Mouse (Mus musculus) hindbrain, embryonic 14.5 days (tissue): ENCODE data around the gene Apc2. TPM values are rescaled to one million over a fixed set of nuclear protein-coding genes. Genes with fewer than 3 reads are reported as not detected.

Experiments used
- ATAC-seq: fragments of 200-750 bp; cut with Nextera tagmentation; 2 replicates; pipeline ENCODE4 v1.8.0; 2017; ENCODE audit warnings: moderate number of reproducible peaks, mild to moderate bottlenecking, moderate TSS enrichment, moderate library complexity; ENCODE audit not compliant: low FRiP score
- DNase-seq: peaks from one replicate; pipeline ENCODE4 v3.0.0-alpha.2; 2015; ENCODE audit warnings: low spot score
- H3K27ac ChIP-seq: fragments of 300-500 bp; sonication (generic); 2 replicates; pipeline ENCODE4 v1.5.1; 2014; ENCODE audit warnings: mild to moderate bottlenecking, moderate library complexity
- H3K27me3 ChIP-seq: fragments of 300-500 bp; sonication (generic); 2 replicates; pipeline ENCODE4 v1.6.1; 2014; ENCODE audit warnings: mild to moderate bottlenecking, low read length, mixed read lengths; ENCODE audit not compliant: control insufficient read depth, insufficient read depth
- H3K36me3 ChIP-seq: fragments of 300-500 bp; sonication (generic); replicated peaks from 2 replicates; pipeline ENCODE4 v1.6.1; 2014; ENCODE audit not compliant: control insufficient read depth, insufficient read depth
- H3K4me1 ChIP-seq: fragments of 300-500 bp; sonication (generic); replicated peaks from 2 replicates; pipeline ENCODE4 v1.6.1; 2014; ENCODE audit warnings: antibody characterized with exemption, low read length, mixed read lengths; ENCODE audit not compliant: control insufficient read depth, insufficient read depth
- H3K4me2 ChIP-seq: fragments of 300-500 bp; sonication (generic); replicated peaks from 2 replicates; pipeline ENCODE4 v1.6.1; 2014; ENCODE audit warnings: mild to moderate bottlenecking, moderate library complexity
- H3K4me3 ChIP-seq: fragments of 300-500 bp; sonication (generic); replicated peaks from 2 replicates; pipeline ENCODE4 v1.5.1; 2014; ENCODE audit warnings: mild to moderate bottlenecking, low read length
- H3K9ac ChIP-seq: fragments of 300-500 bp; sonication (generic); 2 replicates; pipeline ENCODE4 v1.6.1; 2014
- H3K9me3 ChIP-seq: fragments of 300-500 bp; sonication (generic); 2 replicates; pipeline ENCODE4 v1.6.1; 2016; ENCODE audit warnings: low read length; ENCODE audit not compliant: control insufficient read depth
- WGBS: fragments of 180-500 bp; shearing (Covaris S2); extraction: QIAGEN DNeasy Blood & Tissue Kit; methylation state at CpG from one replicate; pipeline ENCODE4 v1.1.7; 2014; 5-methylcytosine and 5-hydroxymethylcytosine counted together
- polyA plus RNA-seq: library from polyadenylated mRNA; unstranded; fragments of >200 nt; fragmentation: Nextera tagmentation; extraction: Ambion mirVana; gene quantifications from 2 replicates; pipeline ENCODE4 v1.2.1, GENCODE M21; 2014

Apc2 gene
- polyA plus RNA-seq, 1 experiment from 2014 or later = 200 TPM

GRCm38 (mm10) chr10:80314494-80315001, 18.8 kb downstream of the Apc2 start:
- 53% methylated on average over 16 of the region's 16 CpGs for WGBS

GRCm38 (mm10) chr10:80315315-80315714, 19.5 kb downstream of the Apc2 start:
- WGBS = 56% methylated on average over 27 of the region's 27 CpGs
- Histone ChIP-seq H3K27ac (no peak overlapping the region), H3K9me3 (no peaks in the 10 kb centered on the region), H3K4me1 (peaks cover 8% of the 10 kb centered on the region), H3K4me2 (no peak overlapping the region), H3K9ac (no peak overlapping the region), H3K36me3 (peaks cover 87% of the 10 kb centered on the region), H3K27me3 (no peaks in the 10 kb centered on the region), H3K4me3 (no peak overlapping the region)
- ATAC-seq = no peak
- no peak for DNase-seq

More at GRCm38 (mm10) chr10:80314494-80315001, 18.8 kb downstream of the Apc2 start:
- no peak overlapping the region for H3K4me3 ChIP-seq
- H3K36me3 ChIP-seq = peaks cover 95% of the 10 kb centered on the region
- ATAC-seq (no peak), DNase-seq (no peak)
- no peak overlapping the region for H3K9ac ChIP-seq
- H3K27me3 ChIP-seq = no peaks in the 10 kb centered on the region
- H3K27ac ChIP-seq = no peak overlapping the region
- H3K9me3 ChIP-seq = no peaks in the 10 kb centered on the region
- H3K4me1 ChIP-seq = peaks cover 5% of the 10 kb centered on the region
- H3K4me2 ChIP-seq = no peak overlapping the region

GRCm38 (mm10) chr10:80316359-80316781, 20.6 kb downstream of the Apc2 start:
- ATAC-seq (no peak), DNase-seq (no peak)
- H3K36me3 ChIP-seq = peaks cover 77% of the 10 kb centered on the region
- no peak overlapping the region for H3K4me2 ChIP-seq
- H3K9me3 ChIP-seq = no peaks in the 10 kb centered on the region
- no peaks in the 10 kb centered on the region for H3K27me3 ChIP-seq
- H3K4me1 ChIP-seq = peaks cover 8% of the 10 kb centered on the region
- H3K27ac ChIP-seq = no peak overlapping the region
- WGBS = 30% methylated on average over 11 of the region's 11 CpGs
- H3K4me3 ChIP-seq = no peak overlapping the region
- H3K9ac ChIP-seq = no peak overlapping the region

- Histone ChIP-seq H3K27me3 (no peaks in the 10 kb centered on the region), H3K4me1 (peaks cover 8% of the 10 kb centered on the region)
- no peak for ATAC-seq
These were observed 21.2 kb downstream of the Apc2 start for GRCm38 (mm10) chr10:80317011-80317410.

DNA sequence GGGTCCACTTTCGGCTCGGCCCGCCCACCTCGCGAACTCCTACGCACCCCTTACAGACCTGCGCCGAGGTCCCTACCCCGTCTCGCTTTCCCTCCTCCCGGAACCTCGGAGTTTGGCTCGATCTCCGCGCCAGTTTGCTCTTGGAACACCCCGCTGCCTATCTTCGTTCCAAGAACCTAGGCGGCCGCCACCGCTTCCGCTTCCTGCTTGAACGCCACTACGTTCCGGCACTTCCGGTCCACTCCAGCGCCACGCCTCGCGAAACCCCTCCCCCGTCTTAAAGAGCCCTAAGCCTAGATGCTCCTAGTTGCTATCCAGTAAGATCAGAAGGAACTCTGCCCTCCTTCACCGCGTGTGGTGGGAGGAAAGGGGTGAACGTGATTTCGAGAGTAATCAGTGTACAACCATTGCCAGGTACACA, 24.6 kb downstream of the Apc2 start, which contains the start of gene 2310011J03Rik:
TSS of gene 2310011J03Rik (minus strand) at position 198 of the 421 bp plus-strand sequence.
- Histone ChIP-seq H3K27ac (peak within 1 kb of the TSS; percentile 47), H3K9me3 (no peaks in the 10 kb centered on the region), H3K36me3 (peaks cover 37% of the 10 kb centered on the region), H3K4me2 (peak within 1 kb of the TSS; percentile 93), H3K4me1 (peaks cover 15% of the 10 kb centered on the region), H3K9ac (peak within 1 kb of the TSS; percentile 69), H3K27me3 (peaks cover 6% of the 10 kb centered on the region; the same call in 1 of the 2 replicates), H3K4me3 (peak within 1 kb of the TSS; percentile 77)
- WGBS = under 1% methylated on average over 34 of the region's 34 CpGs
- DNase-seq = peak; percentile 90
- peak; percentile 73 for ATAC-seq

More at GRCm38 (mm10) chr10:80317011-80317410, 21.2 kb downstream of the Apc2 start:
- Histone ChIP-seq H3K4me2 (no peak overlapping the region), H3K27ac (no peak overlapping the region), H3K9ac (no peak overlapping the region), H3K9me3 (no peaks in the 10 kb centered on the region), H3K36me3 (peaks cover 70% of the 10 kb centered on the region), H3K4me3 (no peak overlapping the region)
- no peak for DNase-seq
- 68% methylated on average over 10 of the region's 10 CpGs for WGBS

- Histone ChIP-seq H3K9me3 (no peaks in the 10 kb centered on the region), H3K27me3 (peaks cover 6% of the 10 kb centered on the region; the same call in 1 of the 2 replicates), H3K27ac (no peak overlapping the region), H3K36me3 (peaks cover 29% of the 10 kb centered on the region), H3K9ac (no peak overlapping the region), H3K4me2 (no peak overlapping the region), H3K4me3 (no peak overlapping the region), H3K4me1 (peaks cover 15% of the 10 kb centered on the region)
- WGBS = 76% methylated on average over 6 of the region's 6 CpGs
- DNase-seq = no peak
- no peak for ATAC-seq
These were observed 25.4 kb downstream of the Apc2 start for GRCm38 (mm10) chr10:80321014-80321669.

DNA sequence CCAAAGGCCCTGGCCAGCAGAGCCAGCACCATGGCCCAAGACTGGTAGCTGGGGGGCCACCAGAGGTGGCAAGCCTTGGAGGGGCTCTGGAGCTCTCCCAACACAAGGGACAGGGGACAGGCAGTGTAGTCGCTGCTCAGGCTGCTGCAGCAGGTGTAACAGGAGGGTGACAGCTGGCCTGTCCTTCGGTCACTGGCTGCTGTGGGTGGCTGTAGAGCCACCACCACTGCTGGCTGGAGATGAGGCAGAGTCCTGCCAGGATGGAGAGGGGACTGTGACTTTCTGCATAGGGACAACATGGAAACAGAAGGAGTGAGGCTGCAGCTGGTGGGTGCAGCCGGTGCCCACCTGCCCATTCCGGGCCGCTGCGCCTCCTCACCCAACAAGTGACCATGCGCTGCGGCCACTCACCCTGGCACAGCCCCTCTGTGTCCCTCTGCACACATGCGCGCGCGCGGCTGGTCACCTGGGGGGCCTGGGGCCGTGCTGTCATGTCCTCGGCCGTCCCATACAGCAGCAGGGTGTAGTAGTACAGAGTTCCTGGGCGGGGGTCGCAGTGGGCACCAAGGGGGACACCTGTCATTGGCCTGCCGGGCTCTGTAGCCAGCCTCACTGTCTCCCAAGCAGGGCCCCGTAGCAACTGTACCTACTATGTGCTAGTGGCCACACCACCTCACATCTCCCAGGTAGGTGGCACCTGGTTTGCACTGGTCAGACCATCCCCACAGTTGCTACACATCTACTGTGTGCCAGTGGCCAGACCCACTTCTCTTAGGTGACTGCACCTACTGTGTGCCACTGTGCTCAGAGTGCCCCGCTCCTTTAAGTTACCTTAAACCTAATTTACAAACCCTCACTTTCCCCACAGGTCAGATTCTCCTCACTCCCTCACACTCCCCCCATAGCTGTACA, 26.1 kb downstream of the Apc2 start:
- 92% methylated on average over 21 of the region's 21 CpGs for WGBS
- peaks cover 6% of the 10 kb centered on the region; the same call in 1 of the 2 replicates for H3K27me3 ChIP-seq
- ATAC-seq (no peak), DNase-seq (no peak)
- H3K9me3 ChIP-seq = no peaks in the 10 kb centered on the region
- no peak overlapping the region for H3K27ac ChIP-seq
- H3K4me3 ChIP-seq = no peak overlapping the region
- H3K4me2 ChIP-seq = 0 out of 2 replicates have a peak overlapping the region, but pooled peaks have one; percentile 74
- H3K36me3 ChIP-seq = peaks cover 21% of the 10 kb centered on the region
- H3K4me1 ChIP-seq = peaks cover 15% of the 10 kb centered on the region
- H3K9ac ChIP-seq = no peak overlapping the region

DNA sequence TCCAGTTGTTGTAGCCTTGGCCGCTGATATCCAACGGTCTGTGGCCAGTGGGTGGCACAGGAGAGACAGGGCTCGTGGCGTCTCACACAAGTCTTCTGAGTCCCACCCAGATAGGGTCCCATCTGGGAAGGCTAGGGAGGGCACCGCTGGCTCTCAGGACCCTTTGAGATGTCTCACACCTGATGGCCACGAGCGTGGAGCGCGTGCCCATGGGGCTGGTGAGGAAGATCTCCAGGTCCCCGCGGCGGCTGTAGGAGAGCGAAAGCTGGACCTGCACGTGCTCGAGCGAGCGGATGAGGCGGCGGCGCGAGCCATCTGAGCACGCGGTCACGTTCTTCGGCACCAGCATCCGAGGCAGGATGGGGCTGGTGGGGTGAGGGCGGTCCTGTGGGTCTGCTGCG, 27.0 kb downstream of the Apc2 start:
- ATAC-seq (no peak), DNase-seq (no peak)
- no peaks in the 10 kb centered on the region for H3K9me3 ChIP-seq
- H3K9ac ChIP-seq = peak overlapping the region; percentile 44; the same call in 1 of the 2 replicates
- peaks cover 15% of the 10 kb centered on the region for H3K4me1 ChIP-seq
- H3K4me2 ChIP-seq = peak overlapping the region; percentile 74
- no peak overlapping the region for H3K27ac ChIP-seq
- peaks cover 12% of the 10 kb centered on the region for H3K36me3 ChIP-seq
- WGBS = 5% methylated on average over 28 of the region's 28 CpGs
- H3K4me3 ChIP-seq = peak overlapping the region; percentile 38
- peaks cover 6% of the 10 kb centered on the region; the same call in 1 of the 2 replicates for H3K27me3 ChIP-seq
